11 mouse cellular contexts compared by ENCODE assay signal in genomic region chr10:127263631-127264030, GRCm38 (mm10). TPM values are rescaled to one million over a fixed set of nuclear protein-coding genes. Genes with fewer than 3 reads are reported as not detected.
DNase-seq lines count a peak whose midpoint lies in the region; ATAC-seq and TF ChIP-seq lines count a peak whose summit lies in the region.
"Had no signal": no experiment of that assay in that cellular context is flagged by ENCODE, and none has a peak within 500 bp of the region (broad histone marks: within the 10 kb centered on the region; RNA-seq: fewer than 3 reads in every experiment).

No protein-coding gene starts in this region.

- H3K4me1 ChIP-seq in heart, postnatal 0 days (ENCODE audit: control insufficient read depth, insufficient read depth): peaks cover 17% of the 10 kb centered on the region
- peaks cover 27% of the 10 kb centered on the region for H3K4me1 ChIP-seq in heart, embryonic 10.5 days
- peaks cover 40% of the 10 kb centered on the region for H3K4me1 ChIP-seq in neural tube, embryonic 12.5 days
- H3K4me1 ChIP-seq in hindbrain, embryonic 16.5 days (ENCODE audit: control insufficient read depth, insufficient read depth, low read depth, low read length): peaks cover 48% of the 10 kb centered on the region
- H3K4me1 ChIP-seq in neural tube, embryonic 15.5 days: peaks cover 62% of the 10 kb centered on the region

- H3K9me3 ChIP-seq in heart, postnatal 0 days (replicated peaks; ENCODE audit: control insufficient read depth, low read length): no peaks in the 10 kb centered on the region
- no peaks in the 10 kb centered on the region for H3K9me3 ChIP-seq in heart, embryonic 10.5 days
- H3K9me3 ChIP-seq in neural tube, embryonic 12.5 days: no peaks in the 10 kb centered on the region
- no peaks in the 10 kb centered on the region for H3K9me3 ChIP-seq in hindbrain, embryonic 16.5 days (ENCODE audit: control insufficient read depth, low read length)
- H3K9me3 ChIP-seq in neural tube, embryonic 15.5 days (replicated peaks): no peaks in the 10 kb centered on the region

- WGBS in heart, postnatal 0 days: 55% methylated on average over 3 of the region's 3 CpGs
- 69% methylated on average over 3 of the region's 3 CpGs for WGBS in heart, embryonic 10.5 days
- WGBS in neural tube, embryonic 12.5 days: 32% methylated on average over 3 of the region's 3 CpGs
- 40% methylated on average over 3 of the region's 3 CpGs for WGBS in hindbrain, embryonic 16.5 days
- WGBS in neural tube, embryonic 15.5 days: 36% methylated on average over 3 of the region's 3 CpGs

- no peak for TF ChIP-seq EP300 in heart, postnatal 0 days (IDR thresholded peaks at IDR 0.05; ENCODE audit: low read depth)

- H3K4me3 ChIP-seq in heart, postnatal 0 days (ENCODE audit: low read depth, low read length): no peak overlapping the region
- no peak overlapping the region for H3K4me3 ChIP-seq in heart, embryonic 10.5 days
- H3K4me3 ChIP-seq in neural tube, embryonic 12.5 days: no peak overlapping the region
- peak overlapping the region; percentile 70; the same call in 1 of the 2 replicates for H3K4me3 ChIP-seq in hindbrain, embryonic 16.5 days (ENCODE audit: low read length)
- H3K4me3 ChIP-seq in neural tube, embryonic 15.5 days (replicated peaks): peak overlapping the region; percentile 61; the same call in 1 of the 2 replicates
- H3K4me3 ChIP-seq: myocyte had no signal

- H3K27ac ChIP-seq in heart, postnatal 0 days (ENCODE audit: low read depth): no peak overlapping the region
- H3K27ac ChIP-seq in heart, embryonic 10.5 days: no peak overlapping the region
- no peak overlapping the region for H3K27ac ChIP-seq in neural tube, embryonic 12.5 days
- H3K27ac ChIP-seq in hindbrain, embryonic 16.5 days (ENCODE audit: low read depth, low read length): peak overlapping the region; percentile 16
- peak overlapping the region; percentile 92 for H3K27ac ChIP-seq in neural tube, embryonic 15.5 days (replicated peaks)

- DNase-seq in heart, postnatal 0 days (ENCODE audit: low spot score): no peak
- no peak for DNase-seq in heart, embryonic 10.5 days (ENCODE audit: low spot score)
- DNase-seq in neural tube, embryonic 10.5 days (ENCODE audit: extremely low spot score, low spot score): no peak
- DNase-seq in kidney, adult 11 months: no peak
- no peak for DNase-seq in embryo, embryonic 10.5 days (ENCODE audit: low spot score)
- DNase-seq: lung, postnatal 14 days had no signal

- no peak for TF ChIP-seq CTCF in heart, postnatal 0 days (IDR thresholded peaks at IDR 0.05; ENCODE audit: low read depth)

- no peaks in the 10 kb centered on the region; the same call in 1 of the 2 replicates for H3K36me3 ChIP-seq in heart, postnatal 0 days (replicated peaks; ENCODE audit: control insufficient read depth, insufficient read depth, low read length)
- peaks cover 6% of the 10 kb centered on the region for H3K36me3 ChIP-seq in heart, embryonic 10.5 days
- peaks cover 7% of the 10 kb centered on the region for H3K36me3 ChIP-seq in neural tube, embryonic 12.5 days
- H3K36me3 ChIP-seq in hindbrain, embryonic 16.5 days (ENCODE audit: control insufficient read depth, insufficient read depth, low read length): peaks cover 5% of the 10 kb centered on the region; the same call in 1 of the 2 replicates
- H3K36me3 ChIP-seq in neural tube, embryonic 15.5 days: peaks cover 7% of the 10 kb centered on the region

- peak overlapping the region; percentile 69; the same call in 1 of the 2 replicates for H3K4me2 ChIP-seq in heart, postnatal 0 days (ENCODE audit: low read depth, low read length)
- peak overlapping the region; percentile 75 for H3K4me2 ChIP-seq in neural tube, embryonic 12.5 days (replicated peaks)
- peak overlapping the region; percentile 88 for H3K4me2 ChIP-seq in hindbrain, embryonic 16.5 days (ENCODE audit: low read length)
- peak overlapping the region; percentile 70 for H3K4me2 ChIP-seq in neural tube, embryonic 15.5 days

- peaks cover 35% of the 10 kb centered on the region for H3K27me3 ChIP-seq in heart, postnatal 0 days (ENCODE audit: control insufficient read depth, insufficient read depth, low read length)
- H3K27me3 ChIP-seq in heart, embryonic 10.5 days (ENCODE audit: insufficient read depth, poor library complexity, severe bottlenecking): peaks cover 53% of the 10 kb centered on the region
- H3K27me3 ChIP-seq in neural tube, embryonic 12.5 days (replicated peaks): 0 out of 2 replicates have a peak, but pooled peaks cover 4% of the 10 kb centered on the region
- H3K27me3 ChIP-seq in hindbrain, embryonic 16.5 days (replicated peaks; ENCODE audit: control insufficient read depth, insufficient read depth, low read length): no peaks in the 10 kb centered on the region
- H3K27me3 ChIP-seq in neural tube, embryonic 15.5 days (replicated peaks): no peaks in the 10 kb centered on the region

- H3K9ac ChIP-seq in heart, postnatal 0 days (replicated peaks; ENCODE audit: low read depth, low read length): no peak overlapping the region
- no peak overlapping the region for H3K9ac ChIP-seq in neural tube, embryonic 12.5 days
- H3K9ac ChIP-seq in hindbrain, embryonic 16.5 days (ENCODE audit: low read depth, low read length): peak overlapping the region; percentile 84
- peak overlapping the region; percentile 67; the same call in 1 of the 2 replicates for H3K9ac ChIP-seq in neural tube, embryonic 15.5 days (replicated peaks)

- ATAC-seq in heart, postnatal 0 days (ENCODE audit: insufficient read depth, low read depth): no peak
- no peak for ATAC-seq in neural tube, embryonic 12.5 days (ENCODE audit: low FRiP score, low read depth)
- no peak for ATAC-seq in hindbrain, embryonic 16.5 days
- no peak for ATAC-seq in neural tube, embryonic 15.5 days (ENCODE audit: low FRiP score)
- ATAC-seq: inflammation-experienced regulatory T-cells, adult 6 months had no signal

RNA-seq across cellular contexts. Expression of gene Kif5a, which starts 0.5 kb away (rescaled TPM):
- total RNA-seq in heart, postnatal 0 days (2014; rRNA removed; ENCODE audit: low replicate concordance): 0.12 and 0.27 TPM in 2 replicates
- polyA plus RNA-seq in heart, postnatal 0 days (2015; fragmentation: Nextera tagmentation; extraction: Ambion mirVana): 0.11 and 0.23 TPM in 2 replicates
- 0.41 and 1.4 TPM in 2 replicates for polyA plus RNA-seq in heart, embryonic 10.5 days (2016; fragmentation: Nextera tagmentation; extraction: Ambion mirVana)
- 72.7 and 81.6 TPM in 2 replicates for polyA plus RNA-seq in neural tube, embryonic 12.5 days (2016; fragmentation: Nextera tagmentation; extraction: Ambion mirVana)
- 115 and 130 TPM in 2 replicates for polyA plus RNA-seq in hindbrain, embryonic 16.5 days (2015; fragmentation: Nextera tagmentation; extraction: Ambion mirVana)
- polyA plus RNA-seq in neural tube, embryonic 15.5 days (2015; fragmentation: Nextera tagmentation; extraction: Ambion mirVana): 97.3 and 113 TPM in 2 replicates

RNA-seq across cellular contexts. Expression of gene Dctn2, which starts 2.5 kb away (rescaled TPM):
- total RNA-seq in heart, postnatal 0 days (2014; rRNA removed; ENCODE audit: low replicate concordance): 175 and 197 TPM in 2 replicates
- polyA plus RNA-seq in heart, postnatal 0 days (2015; fragmentation: Nextera tagmentation; extraction: Ambion mirVana): 149 and 154 TPM in 2 replicates
- polyA plus RNA-seq in heart, embryonic 10.5 days (2016; fragmentation: Nextera tagmentation; extraction: Ambion mirVana): 155 and 167 TPM in 2 replicates
- polyA plus RNA-seq in neural tube, embryonic 12.5 days (2016; fragmentation: Nextera tagmentation; extraction: Ambion mirVana): 273 and 277 TPM in 2 replicates
- 355 and 358 TPM in 2 replicates for polyA plus RNA-seq in hindbrain, embryonic 16.5 days (2015; fragmentation: Nextera tagmentation; extraction: Ambion mirVana)
- 304 and 335 TPM in 2 replicates for polyA plus RNA-seq in neural tube, embryonic 15.5 days (2015; fragmentation: Nextera tagmentation; extraction: Ambion mirVana)

RNA-seq across cellular contexts. Expression of gene Mbd6, which starts 25.2 kb away (rescaled TPM):
- total RNA-seq in heart, postnatal 0 days (2014; rRNA removed; ENCODE audit: low replicate concordance): 8.3 and 8.7 TPM in 2 replicates
- 6.5 and 6.9 TPM in 2 replicates for polyA plus RNA-seq in heart, postnatal 0 days (2015; fragmentation: Nextera tagmentation; extraction: Ambion mirVana)
- 11.3 and 16.9 TPM in 2 replicates for polyA plus RNA-seq in heart, embryonic 10.5 days (2016; fragmentation: Nextera tagmentation; extraction: Ambion mirVana)
- polyA plus RNA-seq in neural tube, embryonic 12.5 days (2016; fragmentation: Nextera tagmentation; extraction: Ambion mirVana): 18.4 and 20.5 TPM in 2 replicates
- polyA plus RNA-seq in hindbrain, embryonic 16.5 days (2015; fragmentation: Nextera tagmentation; extraction: Ambion mirVana): 11.2 and 11.5 TPM in 2 replicates
- polyA plus RNA-seq in neural tube, embryonic 15.5 days (2015; fragmentation: Nextera tagmentation; extraction: Ambion mirVana): 16.4 and 18.3 TPM in 2 replicates

RNA-seq across cellular contexts. Expression of gene Mars, which starts 48.0 kb away (rescaled TPM):
- 48.9 and 68.9 TPM in 2 replicates for total RNA-seq in heart, postnatal 0 days (2014; rRNA removed; ENCODE audit: low replicate concordance)
- 62.4 and 64.6 TPM in 2 replicates for polyA plus RNA-seq in heart, postnatal 0 days (2015; fragmentation: Nextera tagmentation; extraction: Ambion mirVana)
- polyA plus RNA-seq in heart, embryonic 10.5 days (2016; fragmentation: Nextera tagmentation; extraction: Ambion mirVana): 119 and 140 TPM in 2 replicates
- 145 and 146 TPM in 2 replicates for polyA plus RNA-seq in neural tube, embryonic 12.5 days (2016; fragmentation: Nextera tagmentation; extraction: Ambion mirVana)
- polyA plus RNA-seq in hindbrain, embryonic 16.5 days (2015; fragmentation: Nextera tagmentation; extraction: Ambion mirVana): 108 and 113 TPM in 2 replicates
- polyA plus RNA-seq in neural tube, embryonic 15.5 days (2015; fragmentation: Nextera tagmentation; extraction: Ambion mirVana): 108 and 115 TPM in 2 replicates

RNA-seq across cellular contexts. Expression of gene Pip4k2c, which starts 52.2 kb away (rescaled TPM):
- total RNA-seq in heart, postnatal 0 days (2014; rRNA removed; ENCODE audit: low replicate concordance): 22.4 and 23.7 TPM in 2 replicates
- polyA plus RNA-seq in heart, postnatal 0 days (2015; fragmentation: Nextera tagmentation; extraction: Ambion mirVana): 24.7 and 25.0 TPM in 2 replicates
- polyA plus RNA-seq in heart, embryonic 10.5 days (2016; fragmentation: Nextera tagmentation; extraction: Ambion mirVana): 27.9 and 29.3 TPM in 2 replicates
- polyA plus RNA-seq in neural tube, embryonic 12.5 days (2016; fragmentation: Nextera tagmentation; extraction: Ambion mirVana): 22.0 and 22.4 TPM in 2 replicates
- polyA plus RNA-seq in hindbrain, embryonic 16.5 days (2015; fragmentation: Nextera tagmentation; extraction: Ambion mirVana): 20.5 and 20.7 TPM in 2 replicates
- polyA plus RNA-seq in neural tube, embryonic 15.5 days (2015; fragmentation: Nextera tagmentation; extraction: Ambion mirVana): 19.8 and 23.0 TPM in 2 replicates

Comparison
In these comparisons a context has a peak if more than half of its experiments do, and no peak if none do; other contexts are left out.
1. H3K27ac ChIP-seq: peak in hindbrain, embryonic 16.5 days (single experiment) and neural tube, embryonic 15.5 days (single experiment); none in heart, postnatal 0 days (single experiment), heart, embryonic 10.5 days (single experiment) and neural tube, embryonic 12.5 days (single experiment).
2. H3K4me3 ChIP-seq: peak in hindbrain, embryonic 16.5 days (single experiment) and neural tube, embryonic 15.5 days (single experiment); none in heart, postnatal 0 days (single experiment), heart, embryonic 10.5 days (single experiment) and neural tube, embryonic 12.5 days (single experiment).
3. H3K9ac ChIP-seq: peak in hindbrain, embryonic 16.5 days (single experiment) and neural tube, embryonic 15.5 days (single experiment); none in heart, postnatal 0 days (single experiment) and neural tube, embryonic 12.5 days (single experiment).
4. RNA of gene Kif5a, which starts 0.5 kb away (polyA plus RNA-seq): 115 to 130 TPM in hindbrain, embryonic 16.5 days, 97.3 to 113 TPM in neural tube, embryonic 15.5 days and 72.7 to 81.6 TPM in neural tube, embryonic 12.5 days; 0.41 to 1.4 TPM in heart, embryonic 10.5 days and 0.11 to 0.23 TPM in heart, postnatal 0 days; every median in the first group is over 10 times any median in the second.
5. Peak in every context shown above with its lines, with median percentiles within 50 percentile points of each other: H3K4me2 ChIP-seq.